Mouse (Mus musculus) right cerebral cortex, adult 2 months (tissue): ENCODE results near the gene Psme3.
"Not testable (repeated sequence)": the region's sequence is repeated elsewhere in the genome, so short reads cannot be mapped to it uniquely, and the experiment has no call there.

Source experiments
- DNase-seq, 2 experiments: peaks; one replicate each; pipeline ENCODE4 v3.0.0; 2021 to 2022; ENCODE audit warnings: low spot score in 2 of 2

Psme3 gene

DNA sequence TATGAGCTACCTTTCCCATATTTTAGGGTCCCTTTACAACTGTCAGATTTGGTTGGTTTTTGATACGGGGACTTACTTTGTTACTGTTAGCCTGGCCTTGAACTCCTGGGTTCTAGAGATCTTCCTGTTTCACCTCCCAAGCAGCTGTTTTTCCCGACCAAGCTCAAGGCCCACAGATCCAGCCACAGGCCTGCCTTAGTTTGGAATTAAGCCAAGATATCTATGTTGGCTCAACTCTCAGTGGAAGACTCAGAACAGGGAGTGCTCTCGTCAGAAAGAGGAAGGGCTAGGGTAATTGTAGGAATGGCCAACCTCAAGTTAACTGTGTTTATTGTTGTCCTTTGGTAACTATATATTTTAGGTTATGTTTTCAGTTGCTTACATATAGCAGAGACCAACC is 3.9 kb upstream of the Psme3 start:
- no peak for DNase-seq

DNA sequence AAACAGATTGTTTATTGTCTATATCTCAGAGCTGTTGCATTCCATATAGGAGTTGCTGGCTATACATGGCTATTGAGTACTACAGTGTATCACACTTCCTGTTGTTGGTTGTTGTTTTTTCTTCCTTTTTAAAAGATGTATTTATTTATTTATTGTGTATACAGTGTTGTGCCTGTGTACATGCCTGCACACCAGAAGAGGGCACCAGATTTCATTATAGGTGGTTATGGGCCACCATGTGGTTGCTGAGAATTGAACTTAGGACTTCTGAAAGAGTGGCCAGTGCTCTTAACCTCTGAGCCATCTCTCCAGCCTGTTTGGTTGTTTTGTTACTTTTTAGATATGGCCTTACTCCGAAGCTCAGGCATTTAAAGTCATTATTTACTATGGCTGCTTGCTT is 1.4 kb upstream of the Psme3 start:
- no peak for DNase-seq

DNA sequence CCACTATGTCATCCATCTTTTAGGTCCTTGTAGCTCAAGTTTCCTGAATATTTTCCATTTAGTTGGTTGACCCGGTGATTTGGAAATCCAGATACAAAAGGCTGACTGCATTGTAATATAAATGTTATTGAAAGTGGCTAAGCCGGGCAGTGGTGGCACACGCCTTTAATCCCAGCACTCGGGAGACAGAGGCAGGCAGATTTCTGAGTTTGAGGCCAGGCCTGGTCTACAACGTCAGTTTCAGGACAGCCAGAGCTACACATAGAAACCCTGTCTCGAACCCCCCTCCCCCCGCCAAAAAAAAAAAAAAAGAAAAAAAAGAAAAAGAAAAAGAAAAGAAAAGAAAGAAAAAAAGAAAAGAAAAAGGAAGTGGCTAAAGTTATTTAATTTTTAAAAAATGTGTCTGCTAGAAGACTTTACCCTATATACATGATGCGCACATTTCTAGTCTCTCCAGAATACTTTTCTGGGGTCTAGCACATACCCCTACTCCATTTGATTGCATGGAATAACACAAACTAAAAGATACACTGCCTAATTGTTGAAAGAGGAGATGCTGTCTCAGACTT is 847 bp upstream of the Psme3 start:
- no peak for DNase-seq

DNA sequence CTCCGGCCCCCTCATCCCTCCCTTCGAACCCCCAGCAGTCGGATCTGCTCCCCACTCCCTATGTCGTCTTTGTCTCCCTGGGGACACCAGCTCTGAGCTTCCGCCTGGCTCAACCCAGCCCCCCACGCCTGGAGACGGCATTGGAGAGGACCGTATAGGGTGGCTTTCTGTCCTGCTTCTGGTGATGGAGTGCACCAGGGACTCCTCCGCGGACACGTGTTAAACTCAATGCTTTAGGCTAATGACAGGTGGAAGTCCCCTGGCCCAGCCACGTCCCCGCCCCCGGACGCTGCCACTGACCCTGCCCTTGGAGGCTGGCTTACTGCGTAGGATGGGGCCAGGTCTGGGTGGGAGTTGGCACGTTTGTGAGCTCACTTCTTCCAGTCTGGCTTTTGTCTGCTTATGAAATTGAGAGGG is 496 bp downstream of the Psme3 start:
- DNase-seq: no peak

DNA sequence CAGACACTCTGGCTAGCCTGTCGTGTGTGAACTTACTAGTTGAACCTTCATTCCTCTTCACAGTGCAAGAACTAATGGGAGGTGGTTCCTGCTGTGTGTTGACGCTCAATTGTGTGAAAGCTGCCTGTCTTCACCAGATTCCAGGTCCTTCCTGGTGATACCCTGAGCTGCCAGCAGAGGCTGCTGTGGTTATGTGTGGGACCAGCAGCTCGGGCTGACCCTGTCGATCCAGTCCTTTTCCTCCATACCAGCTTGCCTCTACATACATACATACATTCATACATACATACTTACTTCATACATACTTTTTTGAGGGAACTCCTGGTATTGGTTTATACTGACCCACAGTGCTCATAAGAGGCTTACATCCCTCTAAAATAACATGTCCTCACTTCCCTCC is 7.6 kb downstream of the Psme3 start:
- DNase-seq: peak; percentile 79 to 81

DNA sequence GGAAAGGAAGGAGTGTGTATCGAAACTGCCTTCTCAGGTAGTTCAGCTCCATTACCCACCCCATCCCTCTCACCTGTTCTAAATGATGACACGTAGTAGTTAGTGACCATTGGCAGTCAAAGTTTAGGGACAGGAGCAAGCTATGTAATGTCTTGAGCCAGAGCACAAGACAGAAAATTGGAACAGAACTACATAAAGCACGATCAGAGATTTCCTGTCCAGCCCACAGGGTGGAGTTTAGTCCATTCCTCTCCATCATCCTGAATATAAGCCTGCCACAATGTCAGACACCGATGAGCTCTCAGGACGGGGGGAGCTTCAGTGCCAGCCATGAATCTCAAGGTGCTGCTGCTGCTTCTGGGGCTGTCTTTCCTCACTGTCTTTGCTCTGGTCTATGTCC is 8.8 kb downstream of the Psme3 start, which contains the start of gene Aoc2:
Aoc2 (plus strand) TSS at position 301 of the 400 bp plus-strand sequence.
- no peak for DNase-seq

DNA sequence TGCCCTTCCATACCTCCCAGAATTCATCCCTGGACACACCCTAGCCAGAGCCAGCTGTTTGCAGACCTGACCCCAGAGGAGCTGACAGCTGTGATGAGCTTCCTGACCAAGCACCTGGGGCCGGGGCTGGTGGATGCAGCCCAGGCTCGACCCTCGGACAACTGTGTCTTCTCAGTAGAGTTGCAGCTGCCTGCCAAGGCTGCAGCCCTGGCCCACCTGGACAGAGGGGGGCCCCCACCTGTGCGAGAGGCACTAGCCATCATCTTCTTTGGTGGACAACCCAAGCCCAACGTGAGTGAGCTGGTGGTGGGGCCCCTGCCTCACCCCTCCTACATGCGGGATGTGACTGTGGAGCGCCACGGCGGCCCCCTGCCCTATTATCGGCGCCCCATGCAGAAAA is 9.2 kb downstream of the Psme3 start:
- DNase-seq: not testable (repeated sequence)

DNA sequence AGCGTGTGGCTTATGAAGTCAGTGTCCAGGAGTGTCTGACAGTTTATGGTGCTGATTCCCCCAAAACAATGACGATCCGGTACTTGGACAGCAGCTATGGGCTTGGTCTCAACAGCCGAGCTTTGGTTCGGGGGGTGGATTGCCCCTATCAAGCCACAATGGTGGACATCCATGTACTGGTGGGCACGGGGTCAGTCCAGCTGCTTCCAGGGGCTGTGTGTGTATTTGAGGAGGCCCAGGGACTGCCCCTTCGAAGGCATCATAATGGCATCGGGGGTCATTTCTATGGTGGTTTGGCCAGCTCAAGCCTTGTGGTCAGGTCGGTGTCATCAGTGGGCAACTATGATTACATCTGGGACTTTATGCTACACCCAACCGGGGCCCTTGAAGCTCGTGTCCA is 10.1 kb downstream of the Psme3 start:
- DNase-seq: no peak

DNA sequence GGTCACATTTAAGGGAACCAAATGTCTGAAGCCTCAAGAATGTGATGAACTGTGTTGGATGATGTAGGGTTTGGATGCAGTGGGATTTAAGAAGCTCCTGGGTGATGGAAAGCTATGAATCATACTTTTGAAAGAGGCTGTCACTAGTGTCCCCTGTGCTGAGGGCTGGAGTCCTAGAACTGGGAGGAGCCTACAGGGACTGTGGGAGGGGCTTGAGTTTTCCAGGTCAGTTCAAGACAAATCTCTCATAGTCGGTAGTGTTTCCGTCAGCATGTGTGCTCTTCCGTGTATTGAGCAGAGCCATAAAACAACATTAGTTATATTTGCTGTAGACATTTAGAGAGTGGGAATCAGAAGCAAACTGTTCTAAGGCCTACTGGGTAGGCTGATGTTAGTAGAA is 11.3 kb downstream of the Psme3 start:
- no peak for DNase-seq

DNA sequence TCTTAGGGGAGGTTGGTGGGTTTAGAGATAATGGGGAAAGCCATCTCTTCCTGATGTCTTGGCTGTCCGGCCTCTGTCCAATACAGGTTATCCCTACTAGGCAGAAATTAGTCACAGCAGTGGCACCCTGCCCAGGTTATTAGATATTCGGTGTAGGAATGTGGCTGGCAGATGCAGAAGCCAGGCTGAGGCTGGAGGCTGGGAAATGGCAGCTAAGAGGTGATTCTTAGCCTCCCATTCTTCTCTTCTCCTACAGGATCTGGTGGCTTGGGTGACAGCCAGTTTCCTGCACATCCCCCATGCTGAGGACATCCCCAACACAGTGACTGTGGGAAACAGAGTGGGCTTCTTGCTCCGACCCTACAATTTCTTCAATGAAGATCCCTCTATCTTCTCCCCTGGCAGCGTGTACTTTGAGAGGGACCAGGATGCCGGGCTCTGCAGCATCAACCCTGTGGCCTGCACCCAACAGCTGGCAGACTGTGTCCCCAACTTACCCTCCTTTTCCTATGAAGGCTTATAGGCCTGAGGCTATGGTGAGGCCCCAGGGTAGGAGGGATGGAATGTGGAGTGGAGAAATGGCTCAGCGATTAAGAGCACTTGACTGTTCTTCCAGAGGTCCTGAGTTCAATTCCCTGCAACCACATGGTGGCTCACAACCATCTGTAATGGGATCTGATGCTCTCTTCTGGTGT is 13.1 kb downstream of the Psme3 start:
- DNase-seq: peak; percentile 39

DNA sequence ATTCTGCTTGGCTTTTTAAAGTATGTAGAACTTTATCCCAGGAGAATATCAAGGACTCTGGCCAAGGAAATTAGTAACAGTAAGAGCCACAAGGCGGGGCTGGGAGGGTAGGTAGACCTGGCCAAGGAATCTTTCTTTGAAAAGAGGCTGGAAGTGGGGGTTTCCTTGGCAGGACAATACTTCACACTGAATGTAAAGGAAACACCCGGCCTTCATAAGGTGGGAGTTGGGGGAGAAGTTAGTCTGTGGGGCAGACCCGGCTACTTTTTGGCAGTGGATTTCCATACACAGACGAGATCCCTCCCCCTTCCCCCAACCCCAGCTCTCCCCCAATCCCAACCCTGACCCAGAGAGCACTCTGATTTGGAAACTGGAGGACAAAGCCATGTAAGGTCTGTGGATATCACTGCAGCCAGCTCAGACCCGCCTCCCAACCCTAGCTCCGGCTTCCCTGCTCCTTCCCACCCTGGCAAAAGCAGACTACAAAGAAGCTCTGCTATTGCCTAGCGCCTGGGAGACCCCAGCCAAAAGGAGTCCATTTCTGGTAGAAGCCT is 14.4 kb downstream of the Psme3 start, which contains the start of gene Aoc3:
Aoc3 (plus strand) TSS at position 235 of the 554 bp plus-strand sequence.
- no peak for DNase-seq

DNA sequence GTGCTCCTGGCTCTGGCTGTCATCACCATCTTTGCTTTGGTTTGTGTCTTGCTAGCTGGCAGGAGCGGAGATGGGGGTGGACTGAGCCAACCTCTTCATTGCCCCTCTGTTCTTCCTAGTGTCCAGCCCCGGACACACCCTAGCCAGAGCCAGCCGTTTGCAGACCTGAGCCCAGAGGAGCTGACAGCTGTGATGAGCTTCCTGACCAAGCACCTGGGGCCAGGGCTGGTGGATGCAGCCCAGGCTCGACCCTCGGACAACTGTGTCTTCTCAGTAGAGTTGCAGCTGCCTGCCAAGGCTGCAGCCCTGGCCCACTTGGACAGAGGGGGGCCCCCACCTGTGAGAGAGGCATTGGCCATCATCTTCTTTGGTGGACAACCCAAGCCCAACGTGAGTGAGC is 14.9 kb downstream of the Psme3 start:
- DNase-seq: not testable (repeated sequence)

DNA sequence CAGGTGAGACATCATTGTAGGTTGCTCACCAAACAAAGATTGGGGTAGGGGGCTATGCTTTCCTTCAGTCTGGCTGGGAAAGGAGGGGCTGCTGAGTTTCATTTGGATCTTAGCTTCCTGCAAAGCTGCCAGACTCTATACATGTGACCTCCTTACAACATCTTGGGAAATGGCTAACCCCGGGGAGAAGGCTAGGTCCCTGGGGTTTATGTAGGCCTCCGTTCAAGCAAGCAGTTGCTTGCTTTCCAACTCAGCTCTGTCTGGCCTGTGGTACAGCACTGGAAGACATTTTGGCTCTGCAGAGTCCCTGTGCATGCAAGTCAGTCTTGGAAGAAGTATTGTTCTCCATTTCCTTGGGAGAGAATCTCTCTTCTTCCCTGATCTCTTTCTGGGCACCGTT is 16.5 kb downstream of the Psme3 start:
- DNase-seq: no peak

DNA sequence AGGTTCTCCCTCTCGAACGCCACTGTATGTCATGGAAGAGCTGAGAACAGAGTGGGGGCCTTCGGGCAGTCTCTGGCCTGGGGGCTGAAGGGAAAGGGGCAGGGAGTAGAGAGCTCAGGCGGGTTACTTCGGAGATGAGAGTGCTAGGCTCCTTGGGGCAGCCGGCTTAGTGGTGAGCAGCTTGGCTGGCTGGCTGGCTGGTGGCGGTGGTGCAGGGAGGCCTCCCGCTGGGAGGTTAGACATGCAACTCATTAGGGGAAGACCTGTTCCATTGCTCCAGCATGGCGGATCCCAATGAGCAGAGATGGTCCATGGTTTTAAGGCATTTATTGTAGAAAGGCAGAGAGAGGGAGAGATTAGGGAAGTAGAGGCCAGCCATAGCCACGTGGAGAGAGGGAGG is 18.0 kb downstream of the Psme3 start:
- DNase-seq: no peak

DNA sequence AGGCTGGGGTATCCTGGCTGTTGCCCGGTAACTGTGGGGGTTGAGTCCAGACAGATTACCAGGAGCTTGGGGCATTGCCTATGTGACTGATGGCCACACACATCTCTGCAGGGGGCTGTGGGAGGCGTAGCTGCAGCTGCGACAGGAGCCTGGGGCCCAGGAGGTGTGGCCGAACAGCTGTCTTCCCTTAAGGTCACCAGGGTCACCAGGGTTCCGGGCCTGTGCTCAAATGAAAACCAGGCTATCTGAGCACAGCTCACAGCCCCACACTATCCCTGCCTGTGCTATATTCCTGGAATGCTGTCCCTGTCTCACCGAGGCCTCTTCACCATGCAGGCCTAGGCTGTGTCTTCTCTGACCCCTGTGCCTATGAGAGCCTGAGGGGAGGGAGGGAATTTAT is 18.5 kb downstream of the Psme3 start:
- no peak for DNase-seq

DNA sequence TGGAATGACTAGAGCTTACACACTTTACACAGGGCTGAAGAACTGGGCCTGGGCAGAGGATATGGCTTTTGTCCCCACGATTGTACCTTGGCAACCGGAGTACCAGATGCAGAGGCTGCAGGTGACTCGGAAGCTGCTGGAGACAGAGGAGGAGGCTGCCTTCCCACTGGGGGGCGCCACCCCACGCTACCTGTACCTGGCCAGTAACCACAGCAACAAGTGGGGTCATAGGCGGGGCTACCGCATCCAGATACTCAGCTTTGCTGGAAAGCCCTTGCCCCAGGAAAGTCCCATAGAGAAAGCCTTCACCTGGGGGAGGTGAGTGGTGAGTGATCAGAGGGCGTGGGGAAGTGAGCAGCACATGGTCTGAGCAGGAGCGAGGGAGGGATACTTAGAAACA is 19.7 kb downstream of the Psme3 start:
- DNase-seq: no peak

DNA sequence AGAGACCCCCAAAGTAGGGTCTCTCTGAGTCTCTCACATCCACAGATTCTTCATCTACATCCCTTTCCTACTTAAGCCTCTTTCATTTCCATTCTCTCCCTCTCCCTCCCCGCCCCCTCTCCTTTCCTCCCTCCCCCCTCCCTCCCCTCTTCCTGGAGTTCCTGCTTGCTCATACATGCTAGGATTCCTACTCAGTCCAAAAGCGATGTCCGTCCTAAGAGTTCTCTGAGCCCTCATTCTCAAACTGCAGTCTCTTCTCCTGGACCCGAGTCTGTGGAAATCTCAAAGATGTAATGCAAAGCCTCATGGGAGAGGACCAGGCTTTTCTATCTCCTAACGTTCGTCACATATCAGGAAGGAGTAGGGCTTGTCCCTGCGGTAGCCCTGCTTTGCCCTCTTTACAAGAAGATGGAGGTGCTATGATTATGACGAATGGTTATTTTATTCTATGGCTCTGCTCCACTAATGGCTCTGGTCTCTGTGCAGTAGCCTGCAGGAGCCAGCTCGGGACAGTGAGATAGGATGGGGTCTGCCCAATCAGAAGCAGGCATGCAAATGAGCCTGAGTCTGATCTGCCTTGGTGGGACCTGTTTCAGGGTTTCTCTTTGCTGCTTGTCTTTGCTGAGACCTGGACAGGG is 22.2 kb downstream of the Psme3 start:
- no peak for DNase-seq

DNA sequence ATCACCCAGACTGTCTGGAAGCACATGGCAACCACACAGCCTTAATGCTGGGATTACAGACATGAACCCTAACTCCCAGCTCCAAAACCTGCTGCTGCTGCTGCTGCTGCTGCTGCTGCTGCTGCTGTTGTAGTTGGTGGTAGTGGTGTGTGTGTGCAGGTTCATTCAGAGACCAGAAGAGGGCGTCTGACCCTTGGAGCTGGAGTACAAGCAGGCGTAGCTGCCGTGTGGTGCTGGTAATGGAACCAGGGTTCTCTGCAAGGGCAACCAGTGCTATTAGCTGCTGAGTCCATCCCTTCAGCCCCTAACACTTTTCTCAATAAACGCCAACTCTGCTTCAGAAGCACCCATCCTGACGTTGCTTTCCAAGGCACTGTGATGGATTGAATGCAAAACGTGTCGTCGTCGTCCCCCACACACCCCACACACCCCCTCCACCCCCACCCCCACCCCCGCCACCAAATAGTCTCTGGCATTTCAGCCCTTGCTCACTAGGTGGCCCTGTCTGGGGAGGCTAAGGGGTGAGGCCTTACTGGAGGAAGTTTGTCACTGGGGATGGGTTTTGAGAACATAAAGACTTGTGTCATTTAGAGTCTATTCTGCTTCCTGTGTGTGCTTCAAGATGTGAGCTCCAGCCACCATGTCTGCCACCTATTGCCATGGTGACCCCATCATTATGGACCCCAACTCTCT is 31.2 kb downstream of the Psme3 start:
- DNase-seq: no peak

DNA sequence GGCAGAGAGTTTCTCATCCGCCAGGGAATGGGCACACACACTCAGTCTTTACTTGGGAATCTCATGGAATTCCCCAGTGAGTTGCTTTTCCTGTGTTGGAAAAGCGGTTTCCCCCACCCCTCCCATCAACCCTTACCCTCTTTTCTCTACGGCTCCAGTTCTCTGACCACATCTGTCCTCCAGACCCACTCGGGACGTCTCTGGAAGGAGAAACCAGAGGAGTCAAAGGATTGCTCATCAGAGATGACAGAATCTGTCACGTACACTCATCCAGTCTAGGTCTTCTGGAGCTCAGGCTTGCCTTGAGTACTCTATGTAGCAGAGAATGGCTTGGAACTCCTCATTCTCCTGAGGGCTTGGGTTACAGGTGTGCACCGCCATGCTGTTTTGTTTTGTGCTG is 32.8 kb downstream of the Psme3 start:
- no peak for DNase-seq

DNA sequence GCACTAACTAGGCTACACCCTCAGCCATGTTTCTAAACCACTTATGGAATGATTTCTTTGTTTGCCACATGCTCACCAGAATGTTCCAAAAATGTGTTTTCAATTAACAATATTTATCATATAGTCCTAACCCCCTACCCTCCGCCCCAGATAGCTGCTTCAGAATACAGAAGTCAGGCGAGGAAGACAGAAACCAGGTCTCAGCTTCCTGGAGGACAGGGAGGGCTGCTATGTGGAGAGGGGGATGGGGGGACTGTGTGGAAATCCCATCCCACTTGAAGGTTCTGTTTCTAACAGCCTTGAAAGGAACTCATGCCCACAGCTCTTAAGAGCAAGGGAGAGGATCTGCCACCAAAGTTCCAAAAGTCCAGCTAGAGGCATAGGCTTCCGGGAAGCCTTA is 33.2 kb downstream of the Psme3 start:
- DNase-seq: no peak

DNA sequence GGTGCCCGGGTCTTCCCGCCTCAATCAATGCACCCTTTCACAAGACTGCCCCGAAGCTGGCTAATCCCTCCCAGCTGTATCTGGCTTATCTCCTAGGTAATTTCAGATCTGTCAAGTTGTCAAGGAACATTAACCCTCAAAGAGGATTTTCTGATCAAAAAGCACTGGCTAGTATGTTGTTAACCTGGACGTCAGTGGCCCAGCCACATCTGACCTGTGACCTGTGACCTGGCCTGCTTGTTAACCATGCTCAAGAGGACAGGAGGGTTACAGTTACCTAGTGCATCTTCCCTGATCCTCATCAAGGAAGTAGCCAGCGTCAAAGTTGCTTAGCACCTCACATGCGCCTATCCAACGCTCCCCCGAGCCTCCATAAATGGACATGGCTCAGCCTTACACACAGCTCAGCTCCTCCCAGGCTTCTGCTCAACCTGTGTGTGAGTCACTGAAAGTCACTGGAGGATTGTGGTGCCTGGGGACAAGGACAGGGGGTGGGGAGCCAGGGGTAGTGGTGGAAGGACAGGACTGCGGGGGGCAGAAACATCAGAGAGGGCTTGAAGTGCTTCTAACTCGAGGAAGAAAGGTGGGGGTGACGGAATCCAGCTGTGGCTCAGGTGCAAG is 35.2 kb downstream of the Psme3 start:
- no peak for DNase-seq

DNA sequence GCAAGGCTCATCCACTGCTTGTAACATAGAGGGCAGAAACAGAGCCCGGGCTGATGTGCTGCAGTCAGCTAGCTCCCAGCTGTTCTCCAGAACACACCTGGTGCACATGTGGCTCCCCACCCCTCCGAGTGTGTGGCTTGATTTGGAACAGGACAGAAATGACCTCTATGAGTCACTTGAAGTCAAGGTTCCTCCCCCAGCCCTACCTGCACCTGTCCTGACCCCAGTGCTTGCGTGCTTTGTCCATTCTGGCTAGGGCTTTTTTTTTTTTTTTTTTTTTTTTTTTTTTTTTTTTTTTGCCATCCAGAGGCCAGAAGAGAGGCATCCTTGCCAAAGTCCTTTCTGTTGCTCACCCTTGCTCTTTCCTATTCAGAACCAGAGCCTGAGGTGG is 35.7 kb downstream of the Psme3 start:
- no peak for DNase-seq
